In the genomic region with DNA sequence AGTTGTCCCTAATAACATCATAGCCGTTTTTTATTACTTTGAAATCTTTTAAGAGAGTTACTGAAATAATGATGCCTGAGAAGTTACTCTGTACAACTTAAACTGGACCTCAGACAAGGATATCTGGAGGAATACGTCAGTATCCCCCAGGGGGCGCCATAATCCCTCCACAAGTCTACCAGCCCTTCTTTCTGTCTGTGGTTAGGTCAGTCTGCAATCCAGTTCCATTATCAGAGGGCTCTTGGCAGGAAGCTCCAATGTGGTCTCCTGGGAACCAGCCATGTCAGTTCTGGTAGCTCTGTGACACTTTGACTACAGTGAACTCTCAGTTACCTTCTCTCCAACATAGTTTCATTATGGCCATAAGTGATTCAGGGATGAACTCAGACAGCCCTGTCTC, we compare ENCODE assay signal across 9 mouse cellular contexts.
A peak's percentile ranks its signal among the peaks of the same experiment; 100 is the strongest.
DNase-seq lines count a peak whose midpoint lies in the region; ATAC-seq and TF ChIP-seq lines count a peak whose summit lies in the region.
"Had no signal": no experiment of that assay in that cellular context is flagged by ENCODE, and none has a peak within 500 bp of the region (broad histone marks: within the 10 kb centered on the region; RNA-seq: fewer than 3 reads in every experiment).

No protein-coding gene starts in this region.

- H3K9ac ChIP-seq in forebrain, embryonic 12.5 days: no peak overlapping the region
- H3K9ac ChIP-seq: limb, embryonic 12.5 days had no signal

- no peak overlapping the region for H3K4me2 ChIP-seq in forebrain, embryonic 12.5 days
- H3K4me2 ChIP-seq: limb, embryonic 12.5 days had no signal

- no peak for TF ChIP-seq POLR2A in bone marrow, adult 2 months (IDR thresholded peaks at IDR 0.05; ENCODE audit: borderline replicate concordance, control insufficient read depth, low read depth, low read length)

- ATAC-seq in forebrain, embryonic 12.5 days (ENCODE audit: low FRiP score): no peak
- peak; percentile 100 for ATAC-seq in megakaryocyte progenitor cell, adult 5-6 weeks (replicated peaks; ENCODE audit: poor library complexity)

- H3K9me3 ChIP-seq in forebrain, embryonic 10.5 days: no peaks in the 10 kb centered on the region
- no peaks in the 10 kb centered on the region for H3K9me3 ChIP-seq in forebrain, embryonic 12.5 days
- H3K9me3 ChIP-seq: limb, embryonic 12.5 days had no signal

- H3K36me3 ChIP-seq in forebrain, embryonic 10.5 days (replicated peaks): no peaks in the 10 kb centered on the region
- H3K36me3 ChIP-seq in forebrain, embryonic 12.5 days (replicated peaks): no peaks in the 10 kb centered on the region
- H3K36me3 ChIP-seq: limb, embryonic 12.5 days had no signal

- TF ChIP-seq CTCF in bone marrow, adult 2 months (IDR thresholded peaks at IDR 0.05; ENCODE audit: control insufficient read depth, insufficient read depth, low read length): peak; percentile 41; the same call in 1 of the 2 replicates
- TF ChIP-seq CTCF in layer of hippocampus, adult 2 months (conservative IDR thresholded peaks at IDR 0.05): peak; percentile 69

- no peaks in the 10 kb centered on the region for H3K4me1 ChIP-seq in forebrain, embryonic 10.5 days
- H3K4me1 ChIP-seq in forebrain, embryonic 12.5 days: no peaks in the 10 kb centered on the region
- H3K4me1 ChIP-seq in bone marrow, adult 2 months (ENCODE audit: control insufficient read depth, insufficient read depth, low read length): no peaks in the 10 kb centered on the region
- H3K4me1 ChIP-seq: limb, embryonic 12.5 days had no signal

- peak; percentile 28 for DNase-seq in forebrain, embryonic 10.5 days (ENCODE audit: extremely low spot score, low spot score)
- DNase-seq in CD4-positive, CD25-positive, alpha-beta regulatory T cell, adult 2 months (ENCODE audit: low read depth, low spot score): peak; percentile 82
- peak; percentile 21 for DNase-seq in gastrocnemius, postnatal 25 days
- DNase-seq in layer of hippocampus, adult 2 months (ENCODE audit: low spot score in 2 of 2): peak in 1 of 2 experiments; percentile 21
- DNase-seq in testis, postnatal 14 days (ENCODE audit: low spot score): peak; percentile 3

- no peak overlapping the region for H3K27ac ChIP-seq in forebrain, embryonic 10.5 days
- no peak overlapping the region for H3K27ac ChIP-seq in forebrain, embryonic 12.5 days
- no peak overlapping the region for H3K27ac ChIP-seq in bone marrow, adult 2 months (ENCODE audit: control insufficient read depth, insufficient read depth, low read depth, low read length, poor library complexity)
- no peak overlapping the region for H3K27ac ChIP-seq in layer of hippocampus, adult 2 months
- H3K27ac ChIP-seq: limb, embryonic 12.5 days had no signal

- peaks cover 58% of the 10 kb centered on the region for H3K27me3 ChIP-seq in forebrain, embryonic 10.5 days (ENCODE audit: poor library complexity, severe bottlenecking)
- 0 out of 2 replicates have a peak, but pooled peaks cover 3% of the 10 kb centered on the region for H3K27me3 ChIP-seq in forebrain, embryonic 12.5 days

- no peak overlapping the region for H3K4me3 ChIP-seq in forebrain, embryonic 10.5 days
- no peak overlapping the region for H3K4me3 ChIP-seq in forebrain, embryonic 12.5 days (replicated peaks)
- H3K4me3 ChIP-seq in bone marrow, adult 2 months (replicated peaks; ENCODE audit: control insufficient read depth, low read depth, low read length): no peak overlapping the region
- H3K4me3 ChIP-seq in layer of hippocampus, adult 2 months: no peak overlapping the region
- H3K4me3 ChIP-seq: limb, embryonic 12.5 days had no signal

- WGBS in forebrain, embryonic 10.5 days: 18% methylated on average over 3 of the region's 3 CpGs
- 15% methylated on average over 3 of the region's 3 CpGs for WGBS in forebrain, embryonic 12.5 days
- WGBS in bone marrow, adult 2 months: 11% methylated on average over 3 of the region's 3 CpGs
